Mouse (Mus musculus) skeletal muscle tissue, postnatal 0 days (tissue): ENCODE measurements around the gene Gm21900. TPM values are rescaled to one million over a fixed set of nuclear protein-coding genes. Genes with fewer than 3 reads are reported as not detected.

Experiments used
- polyA plus RNA-seq: library from polyadenylated mRNA; unstranded; fragments of >200 nt; fragmentation: Nextera tagmentation; extraction: Ambion mirVana; gene quantifications from 2 replicates; pipeline ENCODE4 v1.2.1, GENCODE M21; 2015

Gene Gm21900
- polyA plus RNA-seq: not detected in 2 replicates

DNA sequence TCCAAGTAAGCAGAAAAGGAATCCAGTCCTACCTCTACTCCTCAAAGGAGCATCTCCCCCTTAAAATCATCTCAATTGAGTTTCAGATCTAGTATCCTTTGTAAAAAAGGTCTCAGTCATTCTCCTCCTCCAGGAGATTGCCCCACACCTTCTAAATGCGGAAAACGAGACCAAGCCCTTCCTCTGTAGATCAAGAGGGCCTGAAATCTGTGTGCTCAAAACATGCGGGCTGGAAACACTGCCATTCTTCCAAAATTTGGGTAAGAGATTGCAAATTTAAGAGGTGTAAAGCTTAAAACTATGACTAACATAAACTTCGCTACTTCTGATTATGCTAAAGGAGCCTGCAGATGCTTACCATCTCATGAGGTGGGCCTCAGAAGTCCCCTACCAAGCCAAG, at the start of gene Gm21900:
TSS of gene Gm21900 (plus strand) at position 301 of the 400 bp plus-strand sequence.

Other genes starting within 250 kb of the Gm21900 start
- not detected in 2 replicates for gene Gm28510, start 203.6 kb upstream of the Gm21900 start, polyA plus RNA-seq
- gene Gm20737, start 80.3 kb upstream of the Gm21900 start, polyA plus RNA-seq: not detected in 2 replicates
- not detected in 2 replicates for gene Gm21775, start 62.9 kb upstream of the Gm21900 start, polyA plus RNA-seq
- gene Gm20777, start 136.1 kb downstream of the Gm21900 start, polyA plus RNA-seq: not detected in 2 replicates